Comparison of ENCODE assay signal across 11 mouse cellular contexts in the genomic region with DNA sequence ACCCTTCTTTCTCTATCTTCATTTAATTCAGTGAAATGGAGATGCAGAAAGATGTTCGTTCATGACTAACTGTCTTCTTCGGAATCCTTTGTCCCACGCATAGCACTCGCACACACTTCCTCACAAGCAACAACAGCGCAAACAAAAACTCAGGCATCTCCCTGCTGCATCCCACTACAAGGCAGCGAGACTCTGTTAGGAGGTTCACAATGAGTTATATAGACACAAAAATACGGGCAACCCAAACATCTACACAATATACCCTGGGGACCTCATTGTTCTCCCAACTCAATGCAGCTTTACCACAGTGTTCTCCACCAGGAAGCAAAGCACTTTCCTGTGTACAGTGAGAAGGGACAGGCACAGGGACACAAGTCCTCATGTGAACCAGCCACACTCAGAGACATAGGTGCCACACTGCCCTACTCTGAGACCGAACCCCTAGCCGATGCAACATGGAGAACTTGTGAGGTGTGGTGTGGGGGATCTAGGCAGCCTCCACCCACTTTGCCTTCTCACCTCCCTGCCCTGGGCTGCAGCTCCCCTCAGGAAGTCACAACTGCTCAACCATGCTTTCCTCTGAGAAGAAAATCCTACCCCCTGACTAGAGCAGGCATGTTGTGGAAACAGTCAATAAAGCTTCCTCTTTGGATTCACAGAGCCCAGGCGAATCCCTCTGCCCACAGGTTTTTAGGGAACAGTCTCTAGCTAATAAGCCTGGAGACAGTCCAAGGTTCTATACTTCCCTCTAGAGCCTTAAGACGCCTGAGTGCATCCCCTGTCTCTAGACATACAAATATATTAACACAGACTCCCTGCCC. TPM values are rescaled to one million over a fixed set of nuclear protein-coding genes. Genes with fewer than 3 reads are reported as not detected.
DNase-seq lines count a peak whose midpoint lies in the region; ATAC-seq lines count a peak whose summit lies in the region.
"Had no signal": no experiment of that assay in that cellular context is flagged by ENCODE, and none has a peak within 500 bp of the region (broad histone marks: within the 10 kb centered on the region; RNA-seq: fewer than 3 reads in every experiment).

No protein-coding gene starts in this region.

- H3K4me3 ChIP-seq in heart, embryonic 10.5 days: no peak overlapping the region
- H3K4me3 ChIP-seq in embryonic facial prominence, embryonic 11.5 days (ENCODE audit: low read depth, low read length): peak overlapping the region; percentile 25
- H3K4me3 ChIP-seq in hindbrain, embryonic 13.5 days: peak overlapping the region; percentile 34
- peak overlapping the region; percentile 45 for H3K4me3 ChIP-seq in midbrain, embryonic 16.5 days (ENCODE audit: low read depth, low read length)

- H3K27me3 ChIP-seq in heart, embryonic 10.5 days (ENCODE audit: insufficient read depth, poor library complexity, severe bottlenecking): peaks cover 93% of the 10 kb centered on the region
- peaks cover 81% of the 10 kb centered on the region for H3K27me3 ChIP-seq in embryonic facial prominence, embryonic 11.5 days (ENCODE audit: control insufficient read depth, insufficient read depth, low read length)
- peaks cover 97% of the 10 kb centered on the region for H3K27me3 ChIP-seq in hindbrain, embryonic 13.5 days
- H3K27me3 ChIP-seq in midbrain, embryonic 16.5 days (ENCODE audit: control insufficient read depth, insufficient read depth, low read depth, low read length): peaks cover 45% of the 10 kb centered on the region
- H3K27me3 ChIP-seq: Patski had no signal

- no peak overlapping the region for H3K27ac ChIP-seq in heart, embryonic 10.5 days
- no peak overlapping the region for H3K27ac ChIP-seq in embryonic facial prominence, embryonic 11.5 days (replicated peaks; ENCODE audit: low read depth, low read length)
- H3K27ac ChIP-seq in hindbrain, embryonic 13.5 days: peak overlapping the region; percentile 69
- peak overlapping the region; percentile 76 for H3K27ac ChIP-seq in midbrain, embryonic 16.5 days (ENCODE audit: low read length)
- H3K27ac ChIP-seq: heart, embryonic 15.5 days; kidney, postnatal 0 days had no signal

- peak; percentile 69 for DNase-seq in heart, embryonic 10.5 days (ENCODE audit: low spot score)
- DNase-seq in heart, postnatal 10 days: no peak
- no peak for DNase-seq in embryonic facial prominence, embryonic 11.5 days (ENCODE audit: low spot score)
- no peak for DNase-seq in kidney, adult 9 months
- DNase-seq in testis, postnatal 14 days (ENCODE audit: low spot score): no peak
- DNase-seq in thymus, postnatal 4 days: no peak

- H3K9ac ChIP-seq in embryonic facial prominence, embryonic 11.5 days (replicated peaks; ENCODE audit: low read length): peak overlapping the region; percentile 37
- peak overlapping the region; percentile 66 for H3K9ac ChIP-seq in hindbrain, embryonic 13.5 days
- H3K9ac ChIP-seq in midbrain, embryonic 16.5 days (ENCODE audit: low read depth, low read length): peak overlapping the region; percentile 62
- H3K9ac ChIP-seq: heart, embryonic 15.5 days had no signal

- peaks cover 76% of the 10 kb centered on the region for H3K4me1 ChIP-seq in heart, embryonic 10.5 days
- peaks cover 29% of the 10 kb centered on the region for H3K4me1 ChIP-seq in embryonic facial prominence, embryonic 11.5 days (ENCODE audit: control insufficient read depth, insufficient read depth, low read length)
- peaks cover 83% of the 10 kb centered on the region for H3K4me1 ChIP-seq in hindbrain, embryonic 13.5 days (replicated peaks)
- H3K4me1 ChIP-seq in midbrain, embryonic 16.5 days (ENCODE audit: control insufficient read depth, insufficient read depth, low read length): peaks cover 40% of the 10 kb centered on the region

- no peaks in the 10 kb centered on the region for H3K36me3 ChIP-seq in heart, embryonic 10.5 days
- no peaks in the 10 kb centered on the region for H3K36me3 ChIP-seq in embryonic facial prominence, embryonic 11.5 days (replicated peaks; ENCODE audit: control insufficient read depth, insufficient read depth, low read depth, low read length)
- no peaks in the 10 kb centered on the region for H3K36me3 ChIP-seq in hindbrain, embryonic 13.5 days
- no peaks in the 10 kb centered on the region for H3K36me3 ChIP-seq in midbrain, embryonic 16.5 days (ENCODE audit: control insufficient read depth, insufficient read depth, low read length)
- H3K36me3 ChIP-seq: heart, embryonic 15.5 days had no signal

- H3K4me2 ChIP-seq in embryonic facial prominence, embryonic 11.5 days (ENCODE audit: low read depth, low read length): no peak overlapping the region
- H3K4me2 ChIP-seq in hindbrain, embryonic 13.5 days: peak overlapping the region; percentile 58
- peak overlapping the region; percentile 80 for H3K4me2 ChIP-seq in midbrain, embryonic 16.5 days (ENCODE audit: low read length)

- 8% methylated on average over 11 of the region's 11 CpGs for WGBS in heart, embryonic 10.5 days
- WGBS in embryonic facial prominence, embryonic 11.5 days: 6% methylated on average over 11 of the region's 11 CpGs
- WGBS in hindbrain, embryonic 13.5 days: 6% methylated on average over 11 of the region's 11 CpGs
- 7% methylated on average over 11 of the region's 11 CpGs for WGBS in midbrain, embryonic 16.5 days

- intact Hi-C loops in heart, postnatal 10 days (cut with DNase I): no loop called here

- ATAC-seq in embryonic facial prominence, embryonic 11.5 days (replicated peaks; ENCODE audit: insufficient number of reproducible peaks, low FRiP score, low TSS enrichment, low read depth): no peak
- ATAC-seq in hindbrain, embryonic 13.5 days (ENCODE audit: low FRiP score): no peak
- no peak for ATAC-seq in midbrain, embryonic 16.5 days
- ATAC-seq: Patski had no signal

- no peaks in the 10 kb centered on the region for H3K9me3 ChIP-seq in heart, embryonic 10.5 days
- no peaks in the 10 kb centered on the region for H3K9me3 ChIP-seq in embryonic facial prominence, embryonic 11.5 days (replicated peaks; ENCODE audit: control insufficient read depth, low read length)
- no peaks in the 10 kb centered on the region for H3K9me3 ChIP-seq in hindbrain, embryonic 13.5 days
- H3K9me3 ChIP-seq in midbrain, embryonic 16.5 days (replicated peaks; ENCODE audit: control insufficient read depth, low read length, poor library complexity, severe bottlenecking): no peaks in the 10 kb centered on the region
- H3K9me3 ChIP-seq: heart, embryonic 15.5 days had no signal

RNA-seq across cellular contexts. Expression of gene Islr, which starts 3.6 kb away (rescaled TPM):
- 3.0 and 10.4 TPM in 2 replicates for polyA plus RNA-seq in heart, embryonic 10.5 days (2016; fragmentation: Nextera tagmentation; extraction: Ambion mirVana)
- total RNA-seq in heart, postnatal 10 days (2021): 10 to 100 TPM; 52.4 to 54.4 TPM
- polyA plus RNA-seq in embryonic facial prominence, embryonic 11.5 days (2014; fragmentation: Nextera tagmentation; extraction: Ambion mirVana): 24.6 and 26.7 TPM in 2 replicates
- polyA plus RNA-seq in hindbrain, embryonic 13.5 days (2015; fragmentation: Nextera tagmentation; extraction: Ambion mirVana): 40.9 and 43.7 TPM in 2 replicates
- polyA plus RNA-seq in midbrain, embryonic 16.5 days (2015; fragmentation: Nextera tagmentation; extraction: Ambion mirVana): 24.4 and 26.2 TPM in 2 replicates

RNA-seq across cellular contexts. Expression of gene Islr2, which starts 3.6 kb away (rescaled TPM):
- not detected in 2 replicates for polyA plus RNA-seq in heart, embryonic 10.5 days (2016; fragmentation: Nextera tagmentation; extraction: Ambion mirVana)
- 1 to 10 TPM; 2.5 to 4.5 TPM for total RNA-seq in heart, postnatal 10 days (2021)
- polyA plus RNA-seq in embryonic facial prominence, embryonic 11.5 days (2014; fragmentation: Nextera tagmentation; extraction: Ambion mirVana): 5.4 and 5.8 TPM in 2 replicates
- 11.1 and 11.3 TPM in 2 replicates for polyA plus RNA-seq in hindbrain, embryonic 13.5 days (2015; fragmentation: Nextera tagmentation; extraction: Ambion mirVana)
- polyA plus RNA-seq in midbrain, embryonic 16.5 days (2015; fragmentation: Nextera tagmentation; extraction: Ambion mirVana): 38.0 and 42.3 TPM in 2 replicates
- polyA plus RNA-seq: heart, embryonic 15.5 days had no signal

RNA-seq across cellular contexts. Expression of gene Pml, which starts 49.1 kb away (rescaled TPM):
- polyA plus RNA-seq in heart, embryonic 10.5 days (2016; fragmentation: Nextera tagmentation; extraction: Ambion mirVana): 14.7 and 17.6 TPM in 2 replicates
- 10 to 100 TPM; 12.4 to 13.0 TPM for total RNA-seq in heart, postnatal 10 days (2021)
- polyA plus RNA-seq in embryonic facial prominence, embryonic 11.5 days (2014; fragmentation: Nextera tagmentation; extraction: Ambion mirVana): 13.5 and 14.5 TPM in 2 replicates
- polyA plus RNA-seq in hindbrain, embryonic 13.5 days (2015; fragmentation: Nextera tagmentation; extraction: Ambion mirVana): 4.0 and 4.7 TPM in 2 replicates
- polyA plus RNA-seq in midbrain, embryonic 16.5 days (2015; fragmentation: Nextera tagmentation; extraction: Ambion mirVana): 3.5 and 3.9 TPM in 2 replicates

RNA-seq across cellular contexts. Expression of gene Stoml1, which starts 52.5 kb away (rescaled TPM):
- polyA plus RNA-seq in heart, embryonic 10.5 days (2016; fragmentation: Nextera tagmentation; extraction: Ambion mirVana): 24.2 and 27.0 TPM in 2 replicates
- 10 to 100 TPM; 15.5 to 15.6 TPM for total RNA-seq in heart, postnatal 10 days (2021)
- 20.1 and 22.2 TPM in 2 replicates for polyA plus RNA-seq in embryonic facial prominence, embryonic 11.5 days (2014; fragmentation: Nextera tagmentation; extraction: Ambion mirVana)
- polyA plus RNA-seq in hindbrain, embryonic 13.5 days (2015; fragmentation: Nextera tagmentation; extraction: Ambion mirVana): 105 and 116 TPM in 2 replicates
- 134 and 144 TPM in 2 replicates for polyA plus RNA-seq in midbrain, embryonic 16.5 days (2015; fragmentation: Nextera tagmentation; extraction: Ambion mirVana)

Comparison
In these comparisons a context has a peak if more than half of its experiments do, and no peak if none do; other contexts are left out.
1. H3K27ac ChIP-seq: peak in hindbrain, embryonic 13.5 days (single experiment) and midbrain, embryonic 16.5 days (single experiment); none in heart, embryonic 10.5 days (single experiment) and embryonic facial prominence, embryonic 11.5 days (single experiment).
2. Peak in every context shown above with its lines, with median percentiles within 50 percentile points of each other: H3K9ac ChIP-seq.